Mouse (Mus musculus): ENCODE results near the gene Gm20532. TPM values are rescaled to one million over a fixed set of nuclear protein-coding genes. Genes with fewer than 3 reads are reported as not detected.

The Gm20532 gene
- polyA plus RNA-seq, 1 experiment, result not detected

DNA sequence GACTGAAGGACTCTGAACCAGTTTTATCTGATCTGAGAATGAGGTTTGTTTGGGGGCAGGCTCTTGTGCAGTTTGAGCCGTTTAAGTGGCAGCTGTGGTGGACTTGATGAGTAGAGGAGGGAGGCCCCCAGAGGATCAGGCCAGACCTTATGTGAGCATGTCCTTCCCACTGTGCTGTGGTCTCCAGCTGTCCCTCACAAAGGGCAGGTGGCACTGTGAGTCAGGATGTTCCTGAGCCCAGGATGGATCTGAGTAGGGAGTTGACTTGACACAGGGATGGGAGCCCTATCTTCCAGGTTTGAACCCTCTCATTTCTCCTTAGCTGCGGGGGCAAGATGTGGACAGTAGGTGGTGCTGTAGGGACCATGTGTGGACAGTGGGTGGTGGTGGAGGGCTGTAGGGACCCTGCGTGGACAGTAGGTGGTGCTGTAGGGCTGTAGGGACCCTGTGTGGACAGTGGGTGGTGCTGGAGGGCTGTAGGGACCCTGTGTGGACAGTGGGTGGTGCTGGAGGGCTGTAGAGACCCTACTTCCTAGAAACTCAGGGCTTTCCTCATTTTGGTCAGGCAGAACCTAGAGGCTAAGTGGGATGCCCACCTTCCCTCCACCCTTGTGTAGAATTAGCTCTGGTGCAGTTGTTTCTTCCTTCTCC is 60.3 kb downstream of the Gm20532 start:
- Histone ChIP-seq H3K4me3 (ENCODE audit: extremely low read depth, insufficient read depth, insufficient read length) (no peak overlapping the region), H3K27me3 (ENCODE audit: control insufficient read depth, insufficient read depth, low read length) (no peaks in the 10 kb centered on the region), H3K27ac (ENCODE audit: insufficient read depth, low read length) (no peak overlapping the region), H3K36me3 (ENCODE audit: control insufficient read depth, insufficient read depth, low read length) (no peaks in the 10 kb centered on the region), H3K4me1 (ENCODE audit: control insufficient read depth, insufficient read depth, insufficient read length) (no peaks in the 10 kb centered on the region)
- DNase-seq (ENCODE audit: low read depth in 1 of 2, low spot score in 2 of 2), result peak; percentile 64 to 86
- TF ChIP-seq CTCF (IDR thresholded peaks at IDR 0.05; ENCODE audit: extremely low read depth, insufficient read depth, insufficient read length, insufficient replicate concordance) (peak; percentile 100), POLR2A (IDR thresholded peaks at IDR 0.05; ENCODE audit: low read depth, low read length) (no peak)
- 4% methylated on average over 3 of the region's 3 CpGs for WGBS

DNA sequence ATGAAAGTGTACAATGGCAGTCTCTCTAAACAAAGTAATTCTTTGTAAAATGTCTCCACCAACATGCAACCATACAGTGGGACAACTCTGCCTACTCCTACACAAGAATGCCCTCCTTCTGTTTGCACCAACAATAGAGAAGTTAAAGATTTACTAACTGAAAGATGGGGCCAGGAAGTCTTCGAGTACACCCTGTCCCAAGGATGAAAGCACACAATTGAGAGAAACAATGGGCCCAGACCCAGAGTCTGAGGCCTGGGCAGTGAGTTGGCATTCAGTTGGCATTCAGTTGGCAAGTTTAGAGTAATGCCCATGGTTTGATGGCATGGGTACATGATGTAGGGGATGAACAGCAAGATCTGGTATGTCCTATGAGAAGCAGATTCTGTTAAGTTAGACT is 68.2 kb downstream of the Gm20532 start:
- WGBS, result 59% methylated on average over 1 of the region's 1 CpGs
- Histone ChIP-seq H3K36me3 (ENCODE audit: control insufficient read depth, insufficient read depth, low read length) (no peaks in the 10 kb centered on the region), H3K4me3 (ENCODE audit: extremely low read depth, insufficient read depth, insufficient read length) (no peak overlapping the region), H3K4me1 (ENCODE audit: control insufficient read depth, insufficient read depth, insufficient read length) (no peaks in the 10 kb centered on the region), H3K27ac (ENCODE audit: insufficient read depth, low read length) (no peak overlapping the region), H3K27me3 (ENCODE audit: control insufficient read depth, insufficient read depth, low read length) (no peaks in the 10 kb centered on the region)
- DNase-seq (ENCODE audit: low read depth in 1 of 2, low spot score in 2 of 2), result no peak
- no peak for TF ChIP-seq POLR2A (IDR thresholded peaks at IDR 0.05; ENCODE audit: low read depth, low read length)
- TF ChIP-seq CTCF (IDR thresholded peaks at IDR 0.05; ENCODE audit: extremely low read depth, insufficient read depth, insufficient read length, insufficient replicate concordance), result no peak

GRCm38 (mm10) chr2:26657426-26657825 is 71.0 kb downstream of the Gm20532 start:
- Histone ChIP-seq H3K4me3 (ENCODE audit: extremely low read depth, insufficient read depth, insufficient read length) (no peak overlapping the region), H3K36me3 (ENCODE audit: control insufficient read depth, insufficient read depth, low read length) (no peaks in the 10 kb centered on the region), H3K27ac (ENCODE audit: insufficient read depth, low read length) (no peak overlapping the region), H3K27me3 (ENCODE audit: control insufficient read depth, insufficient read depth, low read length) (no peaks in the 10 kb centered on the region; the same call in 1 of the 2 replicates), H3K4me1 (ENCODE audit: control insufficient read depth, insufficient read depth, insufficient read length) (no peaks in the 10 kb centered on the region; the same call in 1 of the 2 replicates)
- TF ChIP-seq CTCF (IDR thresholded peaks at IDR 0.05; ENCODE audit: extremely low read depth, insufficient read depth, insufficient read length, insufficient replicate concordance), result no peak
- no peak for TF ChIP-seq POLR2A (IDR thresholded peaks at IDR 0.05; ENCODE audit: low read depth, low read length)
- no peak for DNase-seq (ENCODE audit: low read depth in 1 of 2, low spot score in 2 of 2)
- 58% methylated on average over 2 of the region's 2 CpGs for WGBS

DNA sequence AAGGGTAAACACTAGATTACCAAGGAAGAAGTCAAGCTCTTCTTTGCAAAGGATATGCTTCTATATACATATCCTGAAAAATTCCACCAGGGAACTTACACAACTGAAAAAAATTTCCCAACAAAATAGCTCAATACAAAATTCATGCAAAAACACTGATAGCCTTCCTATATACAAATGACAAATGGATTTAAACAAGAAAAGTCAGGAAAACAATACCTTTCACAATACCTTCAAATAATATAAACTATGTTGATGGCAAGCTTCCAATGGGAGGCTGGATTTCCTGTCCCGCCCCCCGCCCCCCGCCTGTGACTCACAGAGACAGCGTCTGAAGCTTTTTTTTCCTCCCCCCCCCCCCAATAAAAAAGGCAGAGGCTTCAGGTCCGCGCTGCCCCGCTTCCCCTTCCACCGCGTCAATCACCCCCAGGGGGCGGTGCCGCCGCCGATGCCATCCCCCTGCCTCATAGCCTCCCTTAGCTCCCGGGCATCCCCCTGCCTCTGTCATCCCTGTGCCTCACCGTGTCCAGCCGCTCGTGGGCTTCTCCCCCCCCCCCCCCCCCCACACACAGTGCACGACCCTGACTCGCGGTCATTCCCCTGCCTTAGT is 74.8 kb downstream of the Gm20532 start:
- Histone ChIP-seq H3K27me3 (ENCODE audit: control insufficient read depth, insufficient read depth, low read length) (no peaks in the 10 kb centered on the region; the same call in 1 of the 2 replicates), H3K27ac (ENCODE audit: insufficient read depth, low read length) (no peak overlapping the region), H3K4me3 (ENCODE audit: extremely low read depth, insufficient read depth, insufficient read length) (no peak overlapping the region), H3K36me3 (ENCODE audit: control insufficient read depth, insufficient read depth, low read length) (no peaks in the 10 kb centered on the region), H3K4me1 (ENCODE audit: control insufficient read depth, insufficient read depth, insufficient read length) (no peaks in the 10 kb centered on the region; the same call in 1 of the 2 replicates)
- TF ChIP-seq POLR2A (IDR thresholded peaks at IDR 0.05; ENCODE audit: low read depth, low read length) (no peak), CTCF (IDR thresholded peaks at IDR 0.05; ENCODE audit: extremely low read depth, insufficient read depth, insufficient read length, insufficient replicate concordance) (no peak)
- no peak for DNase-seq (ENCODE audit: low read depth in 1 of 2, low spot score in 2 of 2)
- 0% methylated on average over 15 of the region's 20 CpGs for WGBS

GRCm38 (mm10) chr2:26661768-26662508 is 75.5 kb downstream of the Gm20532 start:
- Histone ChIP-seq H3K4me3 (ENCODE audit: extremely low read depth, insufficient read depth, insufficient read length) (no peak overlapping the region), H3K36me3 (ENCODE audit: control insufficient read depth, insufficient read depth, low read length) (no peaks in the 10 kb centered on the region), H3K4me1 (ENCODE audit: control insufficient read depth, insufficient read depth, insufficient read length) (no peaks in the 10 kb centered on the region; the same call in 1 of the 2 replicates), H3K27me3 (ENCODE audit: control insufficient read depth, insufficient read depth, low read length) (no peaks in the 10 kb centered on the region; the same call in 1 of the 2 replicates), H3K27ac (ENCODE audit: insufficient read depth, low read length) (no peak overlapping the region)
- WGBS, result 46% methylated on average over 29 of the region's 29 CpGs
- DNase-seq (ENCODE audit: low read depth in 1 of 2, low spot score in 2 of 2), result no peak
- TF ChIP-seq POLR2A (IDR thresholded peaks at IDR 0.05; ENCODE audit: low read depth, low read length) (no peak), CTCF (IDR thresholded peaks at IDR 0.05; ENCODE audit: extremely low read depth, insufficient read depth, insufficient read length, insufficient replicate concordance) (no peak)

DNA sequence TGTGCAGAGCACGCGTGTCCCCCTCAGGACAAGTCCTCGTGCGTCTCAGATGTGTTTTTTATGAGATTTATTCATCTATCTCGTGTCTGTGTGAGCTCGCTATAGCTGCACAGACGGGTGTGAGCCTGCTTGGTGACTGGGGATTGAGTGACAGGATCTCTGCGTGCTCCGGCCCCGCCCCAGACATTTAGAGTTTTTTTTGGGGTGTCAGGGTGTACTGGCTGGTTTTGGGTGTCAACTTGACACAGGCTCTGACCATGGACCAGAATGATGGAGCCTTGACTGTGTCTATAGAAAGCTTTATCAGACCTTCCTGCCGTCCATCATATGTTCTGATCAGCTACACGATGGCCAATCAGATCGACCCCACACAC is 76.1 kb downstream of the Gm20532 start:
- H3K27me3 ChIP-seq (ENCODE audit: control insufficient read depth, insufficient read depth, low read length), result no peaks in the 10 kb centered on the region; the same call in 1 of the 2 replicates
- TF ChIP-seq CTCF (IDR thresholded peaks at IDR 0.05; ENCODE audit: extremely low read depth, insufficient read depth, insufficient read length, insufficient replicate concordance), result no peak
- no peak for TF ChIP-seq POLR2A (IDR thresholded peaks at IDR 0.05; ENCODE audit: low read depth, low read length)
- no peak for DNase-seq (ENCODE audit: low read depth in 1 of 2, low spot score in 2 of 2)
- no peaks in the 10 kb centered on the region; the same call in 1 of the 2 replicates for H3K4me1 ChIP-seq (ENCODE audit: control insufficient read depth, insufficient read depth, insufficient read length)
- WGBS, result 87% methylated on average over 13 of the region's 13 CpGs
- H3K36me3 ChIP-seq (ENCODE audit: control insufficient read depth, insufficient read depth, low read length), result no peaks in the 10 kb centered on the region
- H3K4me3 ChIP-seq (ENCODE audit: extremely low read depth, insufficient read depth, insufficient read length), result no peak overlapping the region
- no peak overlapping the region for H3K27ac ChIP-seq (ENCODE audit: insufficient read depth, low read length)
